Mouse (Mus musculus) bone marrow macrophage, adult 2 months (primary cell): Measurements from ENCODE around the gene Fam193a. TPM values are rescaled to one million over a fixed set of nuclear protein-coding genes. Genes with fewer than 3 reads are reported as not detected.

ENCODE experiments used
- H3K27ac ChIP-seq: 2 replicates; pipeline ENCODE4 v1.5.1; 2012; ENCODE audit warnings: low read depth, low read length; ENCODE audit not compliant: insufficient read depth
- H3K4me1 ChIP-seq: 2 replicates; pipeline ENCODE4 v1.6.1; 2012; ENCODE audit warnings: low read length; ENCODE audit not compliant: control insufficient read depth, insufficient read depth
- H3K4me3 ChIP-seq: 2 replicates; pipeline ENCODE4 v1.5.1; 2012; ENCODE audit warnings: mild to moderate bottlenecking, low read length, moderate library complexity; ENCODE audit not compliant: insufficient read depth
- CTCF ChIP-seq: IDR thresholded peaks from 2 replicates; pipeline ENCODE4 v1.5.1; 2012; ENCODE audit warnings: low read depth, mild to moderate bottlenecking, low read length, moderate library complexity
- POLR2A ChIP-seq: IDR thresholded peaks from 2 replicates; pipeline ENCODE4 v1.6.1; 2012; ENCODE audit warnings: mild to moderate bottlenecking, low read depth, low read length, borderline replicate concordance
- polyA plus RNA-seq: library from polyadenylated mRNA; stranded (reverse); fragments of >200 nt; gene quantifications from 2 replicates; pipeline ENCODE4 v1.2.4, GENCODE M21; 2012; ENCODE audit not compliant: missing spikeins, insufficient read depth, insufficient read length

The Fam193a gene
- polyA plus RNA-seq, 1 experiment, result 21.9 TPM

GRCm38 (mm10) chr5:34409002-34409401 lies 39.3 kb downstream of the Fam193a start:
- Histone ChIP-seq H3K4me3 (no peak overlapping the region), H3K27ac (no peak overlapping the region), H3K4me1 (peaks cover 37% of the 10 kb centered on the region)
- TF ChIP-seq POLR2A (no peak), CTCF (no peak)

DNA sequence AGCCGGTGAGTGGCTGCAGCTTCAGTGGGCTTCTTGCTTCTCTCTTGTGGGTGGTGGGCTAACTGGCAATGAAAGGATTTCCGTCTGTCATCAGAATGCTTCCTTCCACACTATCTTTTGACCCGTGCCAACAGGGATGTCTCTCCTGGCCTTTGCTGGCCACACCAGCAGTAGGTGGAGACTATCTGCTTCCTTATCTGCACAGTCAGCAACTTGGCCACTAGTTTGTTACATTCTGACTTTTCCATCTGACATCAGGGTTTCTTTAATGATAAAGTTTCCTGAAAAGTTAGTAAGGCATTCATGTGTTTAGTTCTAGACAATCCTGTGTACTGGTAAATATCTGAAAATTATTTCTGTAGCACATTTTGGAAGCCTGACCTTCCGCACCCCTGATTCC lies 41.1 kb downstream of the Fam193a start:
- Histone ChIP-seq H3K4me3 (no peak overlapping the region), H3K27ac (no peak overlapping the region), H3K4me1 (peaks cover 31% of the 10 kb centered on the region)
- no peak for TF ChIP-seq POLR2A
- TF ChIP-seq CTCF, result no peak

GRCm38 (mm10) chr5:34413921-34414320 lies 44.2 kb downstream of the Fam193a start:
- peaks cover 19% of the 10 kb centered on the region for H3K4me1 ChIP-seq
- no peak for TF ChIP-seq CTCF
- no peak for TF ChIP-seq POLR2A

GRCm38 (mm10) chr5:34417251-34418008 lies 47.7 kb downstream of the Fam193a start:
- Histone ChIP-seq H3K4me3 (no peak overlapping the region), H3K4me1 (peaks cover 12% of the 10 kb centered on the region), H3K27ac (no peak overlapping the region)
- TF ChIP-seq POLR2A (no peak), CTCF (no peak)

More at GRCm38 (mm10) chr5:34413921-34414320, 44.2 kb downstream of the Fam193a start:
- H3K4me3 ChIP-seq, result no peak overlapping the region
- H3K27ac ChIP-seq, result peak overlapping the region; percentile 16; the same call in 1 of the 2 replicates

DNA sequence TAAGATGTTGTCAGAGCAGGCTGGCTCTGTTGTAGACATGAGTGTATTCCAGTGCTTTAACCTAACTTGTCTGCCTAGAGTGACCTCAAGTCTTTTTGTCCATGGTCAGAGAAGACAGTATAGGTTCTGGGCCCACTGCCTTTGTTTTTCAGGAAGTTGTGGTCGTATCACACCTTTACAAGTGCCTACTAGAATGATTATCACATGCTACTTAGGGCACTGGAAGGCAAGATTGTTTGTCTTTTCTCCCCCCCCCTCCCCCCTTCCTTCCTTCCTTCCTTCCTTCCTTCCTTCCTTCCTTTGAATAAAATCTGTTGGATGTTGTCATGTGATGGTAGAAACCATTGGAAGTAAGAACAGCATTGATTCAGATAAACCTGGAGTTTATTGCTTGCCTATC lies 49.5 kb downstream of the Fam193a start:
- Histone ChIP-seq H3K27ac (no peak overlapping the region), H3K4me1 (peaks cover 10% of the 10 kb centered on the region), H3K4me3 (no peak overlapping the region)
- TF ChIP-seq POLR2A (no peak), CTCF (no peak)

- no peaks in the 10 kb centered on the region for H3K4me1 ChIP-seq
- no peak overlapping the region for H3K27ac ChIP-seq
- H3K4me3 ChIP-seq, result no peak overlapping the region
- TF ChIP-seq CTCF (no peak), POLR2A (no peak)
These were observed 61.0 kb downstream of the Fam193a start for GRCm38 (mm10) chr5:34430776-34431175.

DNA sequence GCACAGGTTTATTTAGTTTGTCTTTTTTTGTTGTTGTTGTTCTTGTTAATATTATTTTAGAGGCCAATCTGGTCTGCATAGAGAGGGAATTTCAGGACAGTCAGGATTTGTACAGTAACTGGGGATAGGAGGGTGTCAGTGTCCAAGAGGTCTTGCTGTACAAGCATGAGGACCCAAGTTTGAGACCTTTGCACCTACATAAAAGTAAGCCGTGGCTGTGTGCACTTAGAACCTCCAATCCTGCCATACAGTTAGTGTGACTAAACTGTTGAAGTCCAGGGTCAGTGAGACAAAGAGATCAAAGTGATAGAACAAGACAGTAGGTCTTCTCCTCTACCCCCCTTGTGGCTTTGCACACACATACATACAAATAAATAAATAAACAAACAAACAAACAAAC lies 64.1 kb downstream of the Fam193a start:
- Histone ChIP-seq H3K4me3 (no peak overlapping the region), H3K27ac (no peak overlapping the region)
- no peak for TF ChIP-seq POLR2A
- TF ChIP-seq CTCF, result no peak

DNA sequence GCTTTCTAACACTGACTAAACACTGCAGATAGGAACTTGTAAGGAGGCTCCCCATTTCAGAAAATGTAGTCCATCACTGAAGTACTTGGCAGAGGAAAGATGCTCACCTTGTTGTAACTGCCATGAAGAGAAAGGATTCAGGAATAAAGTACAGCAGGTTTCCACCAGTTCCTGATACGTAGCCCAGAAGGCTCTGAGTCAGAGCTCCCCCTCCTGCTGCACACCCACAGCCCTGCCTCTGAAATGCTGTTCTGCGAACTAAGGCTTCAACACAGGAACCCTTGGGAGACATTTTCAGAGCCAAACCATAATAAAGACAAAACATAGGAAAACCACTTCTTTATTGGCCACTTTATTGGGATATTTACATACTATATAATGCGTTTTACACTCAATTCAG lies 64.5 kb downstream of the Fam193a start:
- TF ChIP-seq CTCF (no peak), POLR2A (no peak)
- Histone ChIP-seq H3K27ac (no peak overlapping the region), H3K4me3 (no peak overlapping the region), H3K4me1 (no peaks in the 10 kb centered on the region)

More for the DNA sequence above, 64.1 kb downstream of the Fam193a start:
- no peaks in the 10 kb centered on the region for H3K4me1 ChIP-seq

- Histone ChIP-seq H3K4me3 (no peak overlapping the region), H3K4me1 (no peaks in the 10 kb centered on the region), H3K27ac (no peak overlapping the region)
- TF ChIP-seq POLR2A (no peak), CTCF (no peak)
These were observed 68.3 kb downstream of the Fam193a start for GRCm38 (mm10) chr5:34438052-34438451.

DNA sequence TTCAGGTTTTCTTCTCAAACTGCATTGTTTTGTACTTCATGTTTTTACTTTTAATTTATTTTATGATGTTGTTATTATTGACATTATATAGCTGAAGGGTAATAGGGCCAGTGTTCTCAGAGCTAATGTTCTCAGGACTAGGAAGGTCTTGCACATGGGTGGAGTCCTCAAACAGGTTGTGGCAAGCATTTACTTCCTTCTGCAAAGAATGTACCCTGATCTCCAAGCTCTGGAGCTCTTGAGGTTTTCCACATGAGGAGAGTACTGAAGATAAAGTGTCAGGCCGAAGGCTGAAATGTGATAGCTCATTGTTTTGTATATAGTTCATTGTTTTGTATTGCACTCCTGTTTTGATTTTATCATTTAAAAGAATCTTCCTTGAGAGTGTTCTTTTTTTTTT lies 68.9 kb downstream of the Fam193a start:
- TF ChIP-seq CTCF, result no peak
- TF ChIP-seq POLR2A, result no peak

GRCm38 (mm10) chr5:34439768-34440167 lies 70.0 kb downstream of the Fam193a start:
- H3K4me3 ChIP-seq, result no peak overlapping the region
- TF ChIP-seq POLR2A (no peak), CTCF (no peak)
- no peak overlapping the region for H3K27ac ChIP-seq
- H3K4me1 ChIP-seq, result no peaks in the 10 kb centered on the region

More for the DNA sequence above, 68.9 kb downstream of the Fam193a start:
- Histone ChIP-seq H3K27ac (no peak overlapping the region), H3K4me1 (no peaks in the 10 kb centered on the region), H3K4me3 (no peak overlapping the region)
